Mouse (Mus musculus) ES-Bruce4 (cell line): ENCODE measurements around the gene Il10rb.

Experiments used
- CTCF ChIP-seq: IDR thresholded peaks from one replicate; pipeline ENCODE4 v1.8.1; 2011; ENCODE audit warnings: low read depth, low read length
- EP300 ChIP-seq: IDR thresholded peaks from 2 replicates; pipeline ENCODE4 v1.6.1; 2011; ENCODE audit warnings: low read depth, low read length; ENCODE audit not compliant: insufficient read depth

DNA sequence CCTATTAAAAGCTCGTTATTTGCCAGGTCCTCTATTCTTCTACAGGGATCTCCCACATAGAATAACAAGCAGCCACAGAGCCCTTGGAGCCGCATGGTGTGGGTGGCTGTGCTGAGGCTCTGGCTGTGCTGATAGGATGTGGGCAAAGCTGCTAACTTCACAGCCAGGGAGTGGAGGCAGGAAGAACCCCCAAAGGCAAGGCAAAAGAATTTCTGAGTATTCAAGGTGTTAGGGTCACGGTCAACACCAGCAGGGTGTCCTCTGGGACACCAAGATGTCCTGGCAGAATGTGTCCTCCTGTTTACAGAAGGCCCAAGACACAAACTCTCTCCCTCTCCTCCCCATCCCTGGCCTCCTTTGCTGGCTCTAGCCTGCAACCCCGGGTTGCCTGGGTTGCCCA lies 36.5 kb downstream of the Il10rb start:
- TF ChIP-seq CTCF (no peak), EP300 (no peak)
